Mouse (Mus musculus): Measurements from ENCODE around the gene D630045J12Rik.

DNA sequence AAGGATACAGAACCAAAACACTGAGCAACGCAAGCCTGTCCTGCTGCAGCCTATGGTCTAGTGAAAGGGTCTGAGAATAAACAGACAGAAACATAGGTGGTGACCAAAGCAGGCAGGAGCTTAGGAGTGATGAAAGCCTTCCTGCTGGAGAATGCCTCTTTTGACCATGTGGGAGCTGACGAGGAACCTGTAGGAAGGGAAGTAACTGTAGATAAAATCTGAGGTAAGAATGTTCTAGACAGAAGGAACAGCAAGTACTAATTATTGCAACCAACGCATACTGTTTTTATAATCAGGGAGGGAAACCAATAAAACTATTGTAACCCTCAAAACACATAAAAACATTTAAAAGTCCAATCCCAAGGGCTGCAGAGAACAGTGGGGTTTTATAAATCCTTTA lies 9.6 kb downstream of the D630045J12Rik start:
- TF ChIP-seq CTCF (IDR thresholded peaks at IDR 0.05; ENCODE audit: extremely low read depth, insufficient read depth, insufficient read length, insufficient replicate concordance) (no peak), POLR2A (IDR thresholded peaks at IDR 0.05; ENCODE audit: low read depth, low read length) (no peak)

Data from spleen, adult 2 months (tissue).